Mouse (Mus musculus) olfactory bulb, adult 2 months (tissue): ENCODE measurements at regions not wholly inside any gene's neighbourhood (a gene's known extent, or its start where the extent isn't known, plus 50 kb on each side); places are given as distances from the start of the nearest gene placed in this dataset.

Experiments used
- CTCF ChIP-seq: fragments of 200-500 bp; IDR thresholded peaks from 2 replicates; pipeline ENCODE4 v1.5.1; 2012; ENCODE audit warnings: low read depth, mild to moderate bottlenecking, low read length, moderate library complexity; ENCODE audit not compliant: insufficient read depth
- POLR2A ChIP-seq: fragments of 200-500 bp; IDR thresholded peaks from 2 replicates; pipeline ENCODE4 v1.6.1; 2012; ENCODE audit warnings: mild to moderate bottlenecking, low read depth, low read length, moderate library complexity; ENCODE audit not compliant: insufficient read depth

GRCm38 (mm10) chr1:163159911-163160310 lies 74.4 kb upstream of the Mroh9 start:
- no peak for TF ChIP-seq POLR2A
- no peak for TF ChIP-seq CTCF
